Mouse (Mus musculus) B cell, adult 2 months (primary cell): Measurements from ENCODE around the gene Fam107b.

Experiments
- DNase-seq, 2 experiments: peaks; one replicate each; pipeline ENCODE4 v3.0.0; 2022

The Fam107b gene

DNA sequence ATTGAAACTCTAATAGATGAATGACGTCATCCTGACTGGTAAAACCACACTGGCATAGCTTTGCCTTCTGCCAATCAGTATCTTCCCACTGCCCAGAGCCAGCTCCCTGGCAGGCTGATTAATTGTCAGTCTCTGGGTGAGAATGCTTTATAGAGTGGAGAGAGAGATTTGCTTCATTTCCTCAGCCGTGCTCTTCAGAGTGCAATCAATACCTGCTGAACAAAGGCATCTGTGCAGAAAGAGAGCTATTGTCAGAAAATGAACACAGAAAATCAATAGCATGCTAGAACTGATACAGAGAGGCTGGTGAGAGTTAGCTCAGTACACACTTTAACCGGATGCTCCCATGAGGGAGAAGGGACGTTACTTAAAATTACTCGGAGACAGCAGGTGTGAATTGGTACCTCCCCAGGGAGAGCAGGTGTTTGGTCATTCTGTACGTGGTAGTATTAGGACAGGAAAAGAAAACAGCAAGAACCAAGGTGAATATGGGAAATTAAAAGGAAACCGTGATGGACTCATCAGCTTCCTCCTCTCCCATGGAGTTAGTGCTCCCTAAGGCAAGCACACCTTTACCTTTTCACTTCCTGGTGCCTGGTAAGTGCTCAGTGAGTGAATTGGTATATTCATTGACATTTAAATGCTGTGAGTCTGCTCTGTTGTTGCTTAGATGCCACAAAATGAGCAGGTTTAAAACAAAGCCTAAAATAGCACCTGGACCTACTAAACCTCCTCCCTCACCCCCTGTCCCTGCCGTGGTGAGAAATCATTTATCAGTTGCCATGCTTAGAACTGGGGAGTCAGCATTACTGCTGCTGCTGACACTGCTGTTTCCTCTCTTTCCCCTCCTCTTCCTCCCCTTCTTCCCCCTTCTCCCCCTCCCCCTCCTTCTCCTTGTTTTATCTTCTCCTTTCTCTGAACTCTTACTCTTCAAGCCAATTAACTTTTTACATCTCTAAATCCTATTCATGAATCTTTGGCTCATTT, 38.9 kb downstream of the Fam107b start:
- DNase-seq: no peak

DNA sequence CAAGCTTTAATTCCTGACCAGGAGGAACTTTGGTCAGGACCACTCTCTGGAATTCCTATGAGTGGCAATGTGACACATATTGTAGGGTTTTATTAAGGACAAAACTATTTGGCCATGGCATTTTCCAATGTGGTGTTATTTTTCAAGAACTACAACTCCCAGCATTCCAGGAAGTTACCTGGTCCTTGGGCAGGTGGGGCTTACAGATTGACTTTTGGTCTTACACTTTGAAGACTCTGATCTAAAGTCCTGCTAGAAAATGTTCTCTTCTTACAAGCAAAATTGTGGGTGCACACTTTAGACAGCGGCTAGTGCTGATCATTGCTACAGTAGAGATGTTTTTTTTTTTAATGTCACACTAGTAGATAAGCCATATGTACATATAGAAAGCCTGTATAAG, 48.2 kb downstream of the Fam107b start:
- no peak for DNase-seq

DNA sequence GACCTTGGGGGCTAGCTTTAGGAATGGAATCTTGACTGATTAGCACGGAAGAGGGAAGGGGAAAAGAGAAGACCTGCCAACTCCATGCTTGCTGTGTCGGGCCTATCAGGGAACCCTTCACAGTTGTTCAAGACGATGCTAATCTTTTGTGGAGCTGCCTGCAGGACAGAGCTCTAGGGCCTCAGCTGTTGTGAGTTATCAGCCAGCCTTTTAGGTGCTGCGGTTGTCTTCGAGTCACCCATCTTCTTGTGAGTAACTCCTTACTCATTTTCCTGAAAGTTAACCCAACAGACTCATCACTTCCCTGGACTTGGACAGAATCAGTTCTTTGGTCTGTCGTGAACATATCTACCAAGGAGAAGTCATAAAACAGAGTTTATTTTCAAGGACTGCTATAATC, 51.3 kb downstream of the Fam107b start:
- no peak for DNase-seq

DNA sequence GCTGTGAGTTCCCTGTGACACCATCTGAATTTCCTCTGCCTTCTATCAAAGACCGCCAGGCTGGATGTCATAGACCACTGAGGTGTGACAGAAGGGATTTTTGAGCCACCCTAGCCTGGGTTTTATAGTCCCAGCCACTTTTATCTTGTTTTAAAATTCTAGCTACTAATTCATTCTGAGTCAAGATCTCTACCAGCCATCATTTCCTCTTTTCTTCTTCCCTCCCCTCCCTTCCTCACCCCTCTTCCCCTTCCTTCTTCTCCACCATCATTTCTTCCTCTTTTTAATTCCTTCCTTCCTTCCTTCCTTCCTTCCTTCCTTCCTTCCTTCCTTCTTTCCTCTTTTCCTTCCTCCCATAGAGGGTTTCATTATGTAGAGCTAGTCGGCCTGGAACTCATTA, 51.9 kb downstream of the Fam107b start:
- no peak for DNase-seq

GRCm38 (mm10) chr2:3623207-3623980, 53.1 kb downstream of the Fam107b start:
- DNase-seq: no peak

DNA sequence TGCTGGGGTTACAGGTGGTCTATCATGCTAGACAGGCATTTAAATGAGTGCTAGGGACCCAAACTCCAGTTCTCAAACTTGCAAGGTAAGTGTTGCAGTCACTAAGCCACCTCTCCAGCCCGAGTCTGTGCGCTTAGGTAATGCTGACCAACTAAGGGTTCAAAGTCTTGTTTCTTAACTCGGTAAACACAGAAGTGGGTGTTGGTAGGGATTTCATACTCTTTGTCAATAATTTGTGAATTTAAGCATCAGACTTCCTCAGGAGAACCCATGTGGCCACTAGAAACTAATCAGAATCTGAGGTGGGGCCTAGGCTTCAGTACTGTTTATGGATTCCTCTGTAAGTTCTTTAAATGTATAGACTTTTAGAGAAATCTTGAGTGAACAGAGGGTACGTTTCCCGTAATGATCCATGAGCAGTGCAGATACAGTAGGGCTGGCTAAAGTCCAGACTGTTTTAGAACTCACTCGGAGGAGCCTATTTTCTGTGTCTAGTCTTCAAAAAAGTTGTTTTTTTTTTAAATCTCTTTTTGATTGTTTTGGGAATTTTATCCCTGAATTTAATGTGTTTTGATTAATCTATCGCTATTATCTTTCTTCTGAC, 53.8 kb downstream of the Fam107b start:
- DNase-seq: no peak

DNA sequence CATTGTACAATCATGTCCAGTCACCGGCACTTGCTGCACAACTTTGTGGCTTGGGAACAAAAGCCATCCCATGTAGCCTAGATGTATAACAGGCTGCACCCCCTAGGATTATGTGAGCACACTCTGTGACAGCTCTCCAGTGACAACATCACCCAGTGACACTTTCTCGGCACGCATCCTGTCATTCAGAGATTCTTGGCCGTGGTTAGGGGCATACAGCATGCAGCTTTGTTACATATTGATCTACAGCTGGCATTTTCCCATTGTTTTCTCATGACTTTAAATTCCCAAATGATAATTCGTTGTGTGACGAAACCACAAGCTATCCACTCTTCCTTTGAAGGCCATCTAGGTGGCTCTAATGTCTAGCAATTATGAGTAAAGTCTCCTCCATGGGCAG, 58.8 kb downstream of the Fam107b start:
- DNase-seq: no peak

GRCm38 (mm10) chr2:3629741-3630140, 59.5 kb downstream of the Fam107b start:
- DNase-seq: peak; percentile 60 to 61

- DNase-seq: no peak
These were observed 60.6 kb downstream of the Fam107b start for GRCm38 (mm10) chr2:3630769-3631477.

- no peak for DNase-seq
These were observed 62.8 kb downstream of the Fam107b start for GRCm38 (mm10) chr2:3633137-3633536.

- DNase-seq: no peak
These were observed 66.5 kb downstream of the Fam107b start for GRCm38 (mm10) chr2:3636771-3637170.

DNA sequence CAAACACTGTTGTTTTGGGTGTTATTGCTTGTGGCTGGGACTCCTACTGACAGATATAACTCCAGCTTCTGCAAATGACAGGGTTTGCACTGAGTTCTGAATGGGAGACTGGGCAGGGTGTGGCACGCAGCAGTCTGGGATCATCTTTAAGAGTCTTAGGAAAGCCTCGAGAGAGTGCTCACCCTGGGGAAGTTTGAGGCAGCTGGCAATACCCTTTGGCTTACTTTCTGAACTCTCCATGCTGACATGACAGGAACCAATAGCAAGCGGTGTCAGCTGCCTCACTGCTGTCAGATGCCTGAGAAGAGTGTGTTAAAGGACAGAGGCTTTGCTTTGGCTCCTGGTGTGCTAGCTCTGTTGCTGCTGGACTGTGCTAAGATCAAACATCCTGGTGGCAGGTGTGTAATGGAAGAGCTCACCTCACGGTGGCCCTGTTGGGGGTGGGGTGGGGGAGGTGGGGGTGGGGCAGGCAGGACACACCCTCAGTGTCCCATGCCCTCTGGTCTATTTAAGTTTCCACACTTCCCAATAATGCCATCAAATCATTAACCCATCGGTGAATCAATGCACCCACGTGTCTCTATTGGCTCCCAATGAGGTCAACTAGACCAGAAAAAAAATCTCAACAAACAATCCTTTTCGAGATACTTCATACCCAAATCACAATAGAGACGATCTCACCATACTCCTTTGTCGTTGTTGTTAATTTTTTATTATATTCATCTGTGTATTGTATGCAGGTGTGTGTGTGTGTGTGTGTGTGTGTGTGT, 70.9 kb downstream of the Fam107b start:
- DNase-seq: no peak

- no peak for DNase-seq
These were observed 72.7 kb downstream of the Fam107b start for GRCm38 (mm10) chr2:3642949-3643348.

DNA sequence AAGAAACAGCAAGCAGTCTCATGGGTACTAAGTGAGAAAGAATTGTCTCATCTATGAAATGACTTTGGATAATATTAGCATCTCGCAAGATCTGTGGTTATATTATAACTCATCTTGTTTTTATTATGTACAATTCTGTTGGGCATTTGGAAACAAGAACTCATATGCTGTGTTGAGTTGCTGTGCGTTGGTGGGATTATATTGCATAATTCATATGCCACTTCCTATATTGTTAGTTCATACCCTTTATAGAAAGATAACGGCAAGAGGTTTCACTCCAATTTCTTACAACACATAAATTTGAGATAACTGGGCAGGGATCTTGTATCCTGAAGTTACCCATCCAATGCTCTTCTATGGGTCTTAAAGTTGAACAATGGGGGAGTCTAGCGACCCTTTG, 75.5 kb downstream of the Fam107b start:
- DNase-seq: no peak

GRCm38 (mm10) chr2:3649171-3649570, 78.9 kb downstream of the Fam107b start:
- DNase-seq: no peak

GRCm38 (mm10) chr2:3654606-3655005, 84.3 kb downstream of the Fam107b start:
- no peak for DNase-seq

DNA sequence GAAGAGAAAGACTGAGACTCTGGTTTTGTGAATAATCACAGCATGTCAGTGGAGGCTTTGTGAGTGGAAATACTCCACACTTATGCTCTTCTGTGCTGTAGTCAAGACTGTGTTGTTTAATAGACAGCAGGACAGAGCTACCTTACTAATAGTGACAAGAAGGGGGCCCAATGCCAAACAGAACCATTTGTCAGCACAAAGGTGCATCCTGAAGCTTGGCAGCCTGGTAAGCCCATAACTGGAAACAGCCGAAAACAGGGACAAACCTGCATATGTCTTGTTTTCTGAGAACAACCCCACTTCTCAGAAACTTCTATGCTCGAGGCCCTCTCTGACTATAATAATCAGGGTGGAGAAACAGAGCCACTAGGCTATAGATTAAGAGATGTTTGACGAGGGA, 85.8 kb downstream of the Fam107b start:
- DNase-seq: no peak

DNA sequence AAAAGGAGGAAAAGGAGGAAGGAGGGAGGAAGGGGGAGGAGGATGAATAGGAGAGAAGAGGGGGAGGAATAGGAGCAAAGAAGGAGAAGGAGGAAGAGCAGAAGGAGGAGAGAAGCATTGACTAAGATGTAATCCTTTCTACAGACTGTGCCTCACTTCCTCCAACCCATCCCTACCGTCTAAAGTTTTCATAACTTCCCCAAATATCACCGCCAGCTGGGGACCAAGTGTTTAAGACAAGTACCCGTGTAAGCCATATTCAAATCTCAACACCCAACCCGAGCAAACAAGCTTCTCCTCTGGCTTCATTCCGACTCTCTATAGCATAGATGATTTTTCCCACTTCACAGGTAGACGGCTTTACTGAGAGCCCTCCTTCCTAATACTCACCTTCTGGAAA, 86.5 kb downstream of the Fam107b start:
- peak; percentile 57 to 65 for DNase-seq

- DNase-seq: peak; percentile 50 to 56
These were observed 87.1 kb downstream of the Fam107b start for GRCm38 (mm10) chr2:3657376-3657775.

DNA sequence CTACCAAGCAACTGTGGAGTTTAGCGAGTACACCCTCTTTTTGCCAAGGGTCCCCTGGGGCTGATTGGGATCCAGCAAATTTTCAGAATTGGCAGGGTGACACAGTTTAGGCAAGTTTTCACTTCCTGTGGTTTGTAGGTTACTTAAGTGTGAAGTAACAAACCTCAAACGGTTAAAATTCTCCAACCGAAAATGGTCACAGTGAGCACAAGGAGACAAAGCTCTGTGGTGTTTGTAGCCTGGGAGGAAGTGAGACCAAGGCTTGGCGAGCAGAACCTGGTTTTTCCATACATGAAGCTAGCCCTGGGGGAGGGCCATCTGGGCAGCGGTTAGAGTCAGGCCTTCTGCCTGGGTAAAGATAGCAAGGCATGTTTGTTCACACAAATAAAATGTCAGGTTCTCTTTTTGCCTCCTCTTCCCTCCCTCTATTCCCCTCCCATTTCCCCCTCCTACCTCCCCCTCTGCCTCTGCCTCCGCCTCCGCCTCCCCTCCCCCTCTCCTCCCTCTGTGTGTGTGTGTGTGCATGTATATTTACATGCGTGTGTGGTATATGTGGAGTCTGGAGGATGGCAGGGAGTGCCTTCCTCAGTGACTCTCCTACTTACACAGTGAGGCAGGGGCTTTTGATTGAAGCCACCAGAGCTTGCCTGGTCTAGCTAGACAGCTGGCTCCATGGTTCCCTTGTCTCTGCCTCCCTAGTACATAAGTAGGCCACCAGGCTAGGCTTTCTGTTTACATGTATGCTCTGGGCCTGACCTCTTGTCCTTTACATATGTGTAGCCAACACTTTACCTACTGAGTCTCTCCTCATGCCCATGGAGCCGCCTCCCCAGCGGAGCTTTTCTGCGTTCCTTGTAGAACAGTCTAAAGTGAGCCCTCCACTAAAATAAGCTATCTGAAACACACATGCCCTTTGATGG, 87.8 kb downstream of the Fam107b start:
- DNase-seq: peak; percentile 76 to 82

GRCm38 (mm10) chr2:3658900-3659299, 88.6 kb downstream of the Fam107b start:
- DNase-seq: no peak
